Mouse (Mus musculus): ENCODE data around the gene Agtpbp1.

The Agtpbp1 gene

DNA sequence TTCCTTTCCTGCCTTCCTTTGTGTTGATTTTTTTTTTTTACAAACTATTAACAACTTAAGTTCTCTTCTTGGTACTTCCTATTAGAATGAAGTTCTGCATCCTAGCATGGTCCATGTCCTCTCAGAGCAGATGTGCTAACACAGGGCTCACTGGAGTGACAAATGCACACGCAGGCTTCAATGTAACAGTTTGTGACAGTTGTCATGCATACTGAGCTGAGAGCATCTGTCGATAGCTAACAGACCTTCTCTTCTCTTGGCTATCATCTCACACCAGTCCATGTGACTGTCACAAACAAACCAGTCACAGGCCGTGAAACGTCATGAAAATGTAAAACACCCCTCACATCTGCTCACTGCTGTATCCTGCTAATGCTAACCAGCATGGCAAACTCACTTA, 50.7 kb downstream of the Agtpbp1 start:
- no peak for DNase-seq (ENCODE audit: low spot score in 2 of 2)

DNA sequence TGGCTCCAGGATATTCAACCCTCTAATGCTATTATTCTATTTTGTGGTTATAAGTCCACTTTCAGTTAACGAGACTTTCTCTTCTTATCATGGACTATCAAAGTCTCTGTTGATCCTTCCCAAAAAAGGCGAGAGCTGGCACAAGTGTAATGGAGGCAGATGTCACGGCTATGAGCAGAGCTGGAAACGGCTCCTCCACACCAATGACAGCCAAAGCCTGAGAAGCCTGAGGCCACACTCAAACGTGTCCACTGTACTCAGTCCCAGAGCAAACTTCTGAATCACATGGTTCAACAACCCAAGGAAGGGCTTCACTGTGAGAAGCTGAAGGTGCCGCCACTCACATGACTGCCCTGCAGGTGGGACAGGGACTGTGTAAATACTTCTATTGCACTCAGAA, 51.7 kb downstream of the Agtpbp1 start:
- no peak for DNase-seq (ENCODE audit: low spot score in 2 of 2)

DNA sequence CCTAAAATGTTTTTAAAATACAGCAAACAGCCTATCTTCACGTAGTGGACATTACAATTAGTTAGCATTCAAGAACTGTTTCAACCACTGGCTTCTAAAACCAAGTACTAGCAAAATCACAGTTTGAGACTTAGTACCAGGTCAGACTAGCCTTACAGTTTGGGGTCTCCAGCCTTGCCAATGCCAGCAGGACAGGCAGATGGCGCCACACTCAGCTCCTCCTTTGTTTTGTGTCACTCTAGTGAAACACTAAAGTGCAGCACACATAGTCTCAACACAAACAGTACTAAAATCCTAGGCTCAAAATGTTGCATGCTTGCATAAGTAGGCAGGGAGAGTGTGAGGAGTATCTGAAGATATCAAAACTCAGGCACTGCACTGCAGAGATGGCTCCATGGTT, 53.8 kb downstream of the Agtpbp1 start:
- no peak for DNase-seq (ENCODE audit: low spot score in 2 of 2)

DNA sequence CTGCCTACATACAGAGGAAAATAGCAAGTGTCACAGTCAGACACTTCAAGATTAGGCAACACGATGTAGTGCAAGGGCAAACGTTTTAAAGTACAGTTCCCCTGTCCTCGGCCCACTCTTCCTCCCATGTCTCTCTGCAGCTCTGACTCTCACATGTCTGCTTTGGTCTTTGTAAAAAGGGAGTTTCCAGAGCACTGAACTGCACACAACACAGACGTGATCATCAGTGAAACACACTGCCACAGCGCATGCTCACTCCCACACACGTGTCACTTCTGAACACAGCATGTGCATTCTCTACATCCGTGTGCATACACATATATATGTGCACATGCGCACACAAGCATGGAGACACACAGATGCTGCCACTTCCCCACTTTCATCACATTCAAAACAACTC, 54.5 kb downstream of the Agtpbp1 start:
- DNase-seq (ENCODE audit: low spot score in 2 of 2): no peak

DNA sequence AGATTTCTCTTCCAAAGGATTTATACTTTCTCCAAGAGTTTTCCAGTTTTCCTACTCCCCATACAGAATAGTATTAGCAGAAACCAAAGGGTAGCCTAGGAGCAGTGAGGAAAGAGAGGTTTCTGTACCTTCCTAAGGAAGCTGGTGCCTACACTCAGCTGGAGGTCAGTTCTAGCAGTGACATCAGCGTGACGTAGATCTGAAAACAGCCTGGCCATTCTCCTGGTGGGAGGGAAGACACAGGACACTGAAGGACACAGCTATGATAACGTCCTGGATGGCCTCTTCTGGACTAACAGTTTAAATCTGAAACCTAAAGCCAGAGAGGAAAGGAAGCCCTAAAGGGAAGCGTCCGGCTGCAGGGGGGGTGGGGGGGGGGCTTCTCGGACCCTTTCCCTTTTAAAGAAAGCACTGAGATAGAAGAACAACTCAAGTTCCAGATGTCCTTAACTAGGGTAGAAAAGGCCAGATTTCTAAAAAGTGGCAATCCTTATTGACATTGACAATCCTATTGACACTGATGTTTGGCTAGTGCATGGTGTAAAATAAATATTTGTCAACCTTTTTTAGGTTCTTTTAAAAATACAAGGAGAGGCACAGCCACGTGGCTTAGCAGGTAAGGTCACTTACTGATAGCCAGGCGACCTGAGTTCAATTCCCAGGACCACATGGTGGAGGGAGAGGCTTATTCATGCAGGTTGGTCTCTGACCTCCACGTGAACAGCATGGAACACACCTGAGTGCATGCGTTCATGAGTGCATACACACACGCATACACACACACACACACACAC, 63.6 kb downstream of the Agtpbp1 start:
- DNase-seq (ENCODE audit: low spot score in 2 of 2): no peak

DNA sequence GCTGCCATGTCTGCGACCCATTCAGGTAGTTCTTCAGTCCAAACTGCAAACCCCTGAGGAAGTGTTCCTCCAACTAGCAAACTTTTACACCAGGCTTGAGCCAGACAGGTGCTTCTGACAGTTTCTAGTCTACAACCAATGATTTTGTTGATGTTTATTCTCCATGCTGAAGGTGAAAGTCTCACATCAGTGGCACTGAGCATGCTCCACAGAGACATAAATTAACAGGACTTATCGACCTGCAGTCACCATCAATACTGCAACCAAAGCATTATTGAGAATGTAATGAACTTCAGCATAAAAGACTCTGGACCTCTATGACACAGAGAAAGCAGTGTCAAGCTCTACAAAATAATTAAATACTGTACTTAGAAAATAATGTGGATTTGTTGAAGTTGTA, 64.2 kb downstream of the Agtpbp1 start:
- DNase-seq (ENCODE audit: low spot score in 2 of 2): no peak

DNA sequence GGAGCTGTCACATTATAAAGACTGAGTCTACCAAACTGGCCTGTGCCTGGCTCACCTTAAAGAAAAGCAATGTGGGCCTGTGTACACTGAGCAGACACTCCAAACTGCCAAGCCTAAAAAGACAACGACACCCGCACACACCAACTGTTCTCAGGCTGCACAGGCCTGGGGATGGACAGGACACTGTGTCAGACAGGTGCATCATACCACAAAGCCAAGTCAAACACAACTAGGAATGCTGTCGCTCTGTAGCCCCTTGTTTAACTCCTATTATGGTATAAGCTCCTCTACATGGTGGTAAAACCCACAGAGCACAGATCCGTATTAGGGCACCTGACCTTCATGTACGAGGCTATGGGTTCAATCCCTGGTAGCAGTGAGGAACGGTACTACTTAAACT, 65.5 kb downstream of the Agtpbp1 start:
- no peak for DNase-seq (ENCODE audit: low spot score in 2 of 2)

DNA sequence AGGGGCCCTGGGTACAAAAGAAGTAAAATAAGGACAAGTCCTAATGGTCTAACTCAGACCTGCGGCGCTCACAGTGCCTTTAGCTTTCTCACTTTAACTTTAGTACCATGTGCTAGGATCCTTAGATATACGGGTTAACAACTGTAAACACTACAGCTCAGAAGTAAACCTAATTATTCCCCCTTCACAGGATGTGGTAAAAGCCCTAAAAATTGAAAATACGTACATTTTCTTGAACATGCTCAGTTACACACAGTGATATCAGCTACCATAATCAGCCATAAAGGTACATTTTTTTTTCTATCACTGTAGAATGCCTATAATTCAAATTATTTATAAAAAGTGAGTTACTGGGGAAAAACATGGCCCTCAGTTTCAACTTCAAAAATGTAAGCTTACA, 67.0 kb downstream of the Agtpbp1 start:
- no peak for DNase-seq (ENCODE audit: low spot score in 2 of 2)

DNA sequence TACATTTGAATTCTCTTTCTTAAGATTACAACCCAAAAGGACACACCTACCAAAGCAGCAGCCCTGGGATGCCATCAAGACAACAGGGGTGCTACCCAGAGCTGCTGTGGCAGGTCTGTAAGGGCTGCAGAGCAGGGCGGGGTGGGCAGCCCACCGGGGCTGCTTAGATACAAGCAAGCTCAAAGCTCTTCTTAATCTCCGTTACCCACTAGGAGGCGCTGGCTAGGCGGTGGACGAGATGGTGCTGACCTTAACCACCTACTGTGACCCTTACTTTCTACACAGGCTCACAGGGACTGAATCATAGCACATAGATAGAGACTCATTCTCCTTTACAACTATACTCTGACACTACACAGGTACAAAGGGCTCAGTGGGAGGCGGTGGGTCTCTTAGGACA, 70.0 kb downstream of the Agtpbp1 start:
- DNase-seq (ENCODE audit: low spot score in 2 of 2): peak in 1 of 2 experiments; percentile 31

DNA sequence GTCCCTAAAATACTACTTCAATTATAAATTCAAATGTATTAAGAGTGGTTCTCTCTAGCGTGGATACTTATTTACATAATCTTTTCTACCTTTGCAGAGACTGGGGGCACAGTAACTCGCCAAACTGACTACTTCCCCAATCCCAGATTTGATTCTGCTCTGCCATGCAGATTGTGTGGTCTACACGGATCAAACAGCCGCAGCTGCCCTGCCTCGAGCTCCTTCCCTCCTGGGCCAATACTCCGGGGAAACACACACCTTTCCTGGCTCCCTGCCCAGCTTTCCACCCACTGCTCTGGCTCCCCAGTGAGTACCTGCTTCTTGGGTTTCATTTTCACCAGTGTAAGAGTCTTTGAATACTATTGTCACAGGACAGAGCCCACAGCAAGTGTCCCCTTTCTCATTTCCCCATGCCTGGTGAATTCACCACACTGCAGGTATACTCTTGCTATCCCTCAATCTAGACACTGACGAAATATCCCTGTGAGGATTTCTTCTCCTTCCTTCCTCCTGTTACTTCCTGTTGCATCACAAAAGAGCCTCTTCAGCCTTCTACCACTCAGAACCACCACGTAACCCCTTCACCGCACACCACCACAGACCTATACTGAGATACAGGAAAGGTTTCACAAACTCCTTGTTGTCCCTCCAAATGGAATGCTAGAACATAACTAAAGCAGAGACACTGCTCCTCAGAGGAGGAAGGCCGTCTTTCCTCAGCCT, 75.2 kb downstream of the Agtpbp1 start:
- no peak for DNase-seq (ENCODE audit: low spot score in 2 of 2)

DNA sequence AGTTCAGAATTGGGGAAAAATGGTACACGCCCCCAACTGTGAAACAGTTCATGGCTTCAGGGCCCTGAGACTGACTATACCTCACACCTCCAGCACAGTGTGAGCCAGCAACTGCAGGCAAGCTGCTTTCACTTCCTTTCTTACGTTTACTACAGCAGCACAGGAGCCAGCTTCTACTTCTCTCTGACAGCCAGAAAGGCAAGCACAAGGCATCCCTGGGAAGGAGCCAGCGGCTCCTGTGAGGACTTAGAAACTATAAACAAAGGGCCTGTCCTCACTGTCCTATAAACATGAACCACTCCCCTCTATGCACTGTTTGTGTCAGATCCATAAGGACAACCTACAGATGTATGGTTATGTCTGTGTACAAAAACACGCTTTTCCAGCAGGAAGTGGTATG, 76.4 kb downstream of the Agtpbp1 start:
- no peak for DNase-seq (ENCODE audit: low spot score in 2 of 2)

DNA sequence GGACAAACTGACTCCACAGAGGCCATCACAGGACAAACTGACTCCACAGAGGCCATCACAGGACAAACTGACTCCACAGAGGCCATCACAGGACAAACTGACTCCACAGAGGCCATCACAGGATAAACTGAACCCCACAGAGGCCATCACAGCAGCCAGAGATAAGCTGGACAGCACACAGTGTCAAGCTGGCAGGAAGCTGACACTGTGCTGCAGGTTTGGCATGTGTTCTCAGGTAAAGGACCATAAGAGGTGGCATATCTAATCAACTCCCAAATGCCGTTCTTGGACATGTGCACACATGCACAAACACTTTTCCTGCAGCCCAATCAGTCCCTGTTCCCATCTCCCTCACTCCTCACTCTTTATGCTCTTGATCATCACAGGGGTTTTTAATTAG, 78.6 kb downstream of the Agtpbp1 start:
- DNase-seq (ENCODE audit: low spot score in 2 of 2): peak; percentile 37 to 46

DNA sequence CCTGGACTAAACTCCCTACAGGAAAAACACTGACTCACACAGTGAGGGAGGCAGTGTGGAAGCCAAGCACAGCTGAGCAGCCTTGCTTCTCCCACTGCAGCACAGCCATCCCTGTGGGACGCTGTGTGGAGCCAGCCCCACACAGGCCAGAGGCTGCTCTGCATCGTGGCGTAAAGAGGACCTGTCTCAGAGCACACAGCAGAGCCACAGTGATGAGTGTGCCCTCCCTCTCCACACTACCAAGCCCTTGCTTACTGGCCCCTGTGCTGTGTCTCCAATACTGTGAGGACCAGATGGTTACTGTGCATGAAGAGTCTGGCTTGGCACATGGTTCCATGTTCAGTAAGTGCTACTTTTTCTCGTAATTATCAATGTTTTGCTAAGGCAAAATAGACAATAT, 79.2 kb downstream of the Agtpbp1 start:
- no peak for DNase-seq (ENCODE audit: low spot score in 2 of 2)

DNA sequence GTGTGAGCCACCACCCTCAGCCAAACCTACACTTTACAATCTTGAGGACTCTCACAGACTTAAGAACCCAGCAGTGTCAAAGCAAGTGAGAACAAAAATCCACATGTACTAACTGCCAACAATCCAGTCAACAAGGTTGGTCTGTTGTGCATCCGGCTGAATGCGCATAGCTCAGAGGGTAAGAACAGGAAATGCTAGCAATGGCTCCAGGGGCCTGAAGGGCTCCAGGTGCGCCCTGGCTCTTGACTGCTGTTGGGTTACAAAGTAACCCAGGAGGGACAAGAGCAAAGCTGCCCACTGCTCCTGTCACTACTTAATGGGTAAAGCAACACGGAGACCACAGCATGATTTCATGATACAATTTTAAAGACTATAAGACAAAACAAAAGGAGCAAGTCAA, 81.4 kb downstream of the Agtpbp1 start:
- DNase-seq (ENCODE audit: low spot score in 2 of 2): no peak

DNA sequence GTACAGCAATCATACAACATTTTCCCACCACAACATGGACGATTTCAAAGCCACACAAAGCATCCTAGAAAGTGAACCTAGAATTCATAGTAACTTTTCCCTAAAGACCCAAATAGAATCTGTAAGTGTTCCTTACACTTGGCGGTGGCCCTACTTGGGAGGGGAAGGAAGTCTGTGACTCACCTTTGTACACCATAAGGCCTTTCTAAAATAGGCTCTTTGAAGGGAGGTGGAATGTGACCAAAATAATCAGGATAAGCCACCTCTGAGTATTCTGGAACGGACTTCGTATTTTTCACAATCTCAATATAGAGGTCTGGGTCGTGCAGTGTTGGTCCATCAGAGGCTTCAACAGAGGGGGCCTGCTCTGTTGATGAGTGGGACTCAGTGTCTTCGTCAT, 85.2 kb downstream of the Agtpbp1 start:
- DNase-seq (ENCODE audit: low spot score in 2 of 2): peak; percentile 21 to 32

DNA sequence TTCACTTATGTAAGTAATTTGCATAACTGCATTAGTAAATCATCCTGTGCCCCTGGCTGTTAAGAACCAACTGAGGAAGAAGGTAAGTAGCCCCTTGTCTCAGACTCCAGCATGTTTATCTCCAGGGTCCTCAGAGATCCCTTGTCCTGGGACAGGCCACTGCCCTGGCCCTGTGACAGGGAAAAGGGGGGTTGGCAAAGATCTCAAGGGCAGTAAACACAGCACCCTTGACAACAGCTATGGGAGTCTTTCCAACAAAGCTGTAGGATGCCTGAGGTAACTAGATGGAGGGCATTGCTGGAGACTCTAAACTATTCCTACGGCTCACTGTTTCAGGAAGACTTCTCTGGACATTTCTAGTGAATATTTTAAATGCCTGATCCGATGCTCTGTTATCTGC, 85.7 kb downstream of the Agtpbp1 start:
- DNase-seq (ENCODE audit: low spot score in 2 of 2): peak; percentile 54 to 70

DNA sequence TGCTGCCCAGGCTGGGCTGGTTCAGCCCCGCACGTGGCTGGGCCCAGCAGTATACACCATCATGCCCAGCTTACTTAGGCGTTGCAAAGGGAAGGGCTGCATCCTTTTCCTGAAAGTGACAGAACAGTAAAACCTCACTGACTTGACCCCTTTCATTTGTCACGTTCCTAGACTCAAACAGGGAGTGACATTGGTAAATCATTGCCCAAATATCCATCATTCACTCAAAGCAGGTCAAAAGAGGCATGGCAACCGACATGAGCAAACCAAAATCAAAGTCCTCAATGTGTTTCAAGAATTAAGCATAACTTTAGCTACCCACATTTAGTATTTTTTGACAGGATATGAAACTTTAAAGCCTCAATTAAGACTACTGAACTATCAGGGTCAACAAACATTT, 86.8 kb downstream of the Agtpbp1 start:
- DNase-seq (ENCODE audit: low spot score in 2 of 2): no peak

DNA sequence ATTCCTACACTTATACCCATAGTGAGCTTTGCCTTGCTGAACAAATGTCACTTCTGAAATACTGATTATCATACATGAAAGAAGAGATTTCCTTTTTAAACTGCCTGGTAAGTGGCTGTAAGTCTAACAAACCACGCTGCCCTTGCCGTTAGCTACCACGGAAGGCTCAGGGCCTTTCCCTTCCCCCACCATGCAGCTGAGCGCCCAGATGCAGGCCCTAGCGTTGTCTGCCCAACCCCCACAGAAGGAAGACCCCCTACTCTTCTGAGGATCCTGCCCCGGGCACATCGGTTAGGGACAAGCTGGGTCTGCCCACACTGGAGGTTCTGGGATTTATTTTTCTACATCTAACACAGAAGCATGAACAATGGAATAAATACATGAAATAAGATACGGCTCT, 89.2 kb downstream of the Agtpbp1 start:
- DNase-seq (ENCODE audit: low spot score in 2 of 2): no peak

DNA sequence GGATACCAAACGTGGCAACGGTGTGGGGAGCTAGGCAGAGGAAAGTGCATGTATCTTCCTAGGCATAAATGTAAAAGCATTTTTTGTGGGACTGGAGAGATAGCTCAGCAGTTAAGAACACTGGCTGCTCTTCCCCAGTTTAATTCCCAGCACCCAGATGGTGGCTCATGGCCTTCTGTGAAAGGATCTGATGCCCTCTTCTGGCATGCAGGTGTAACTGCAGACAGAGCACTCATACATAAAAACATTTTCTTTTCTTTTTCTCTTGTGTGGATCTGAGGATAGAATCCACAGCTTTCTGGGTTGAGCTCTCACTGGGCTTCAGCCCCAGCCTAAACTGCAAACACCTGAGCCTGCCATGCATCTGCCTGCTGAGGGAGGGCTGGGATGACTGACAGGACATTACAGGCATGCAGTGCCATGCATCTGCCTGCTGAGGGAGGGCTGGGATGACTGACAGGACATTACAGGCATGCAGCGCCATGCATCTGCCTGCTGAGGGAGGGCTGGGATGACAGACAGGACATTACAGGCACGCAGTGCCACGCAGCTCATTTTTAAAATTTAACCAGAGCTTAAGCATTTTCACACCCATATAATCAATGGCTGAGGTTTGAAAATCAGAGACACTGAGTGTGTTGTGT, 90.3 kb downstream of the Agtpbp1 start:
- no peak for DNase-seq (ENCODE audit: low spot score in 2 of 2)

DNA sequence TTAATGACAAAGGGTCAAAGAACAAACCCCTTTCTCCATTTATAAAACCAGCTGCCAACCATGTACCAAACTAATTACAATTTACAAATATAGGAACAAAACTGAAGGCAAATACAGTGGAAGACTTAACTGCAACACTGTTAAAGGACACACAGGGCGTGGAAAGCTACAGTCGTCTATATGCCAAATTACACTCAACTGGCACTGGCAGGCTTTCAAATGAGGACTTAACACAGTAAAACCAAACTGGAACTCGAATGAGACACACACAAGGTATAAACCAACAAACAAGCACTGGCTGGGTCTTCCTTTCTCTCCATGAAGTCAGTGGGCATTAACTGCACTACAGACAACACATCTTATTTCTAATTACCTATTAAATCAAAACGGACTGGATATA, 94.3 kb downstream of the Agtpbp1 start:
- no peak for DNase-seq (ENCODE audit: low spot score in 2 of 2)

DNA sequence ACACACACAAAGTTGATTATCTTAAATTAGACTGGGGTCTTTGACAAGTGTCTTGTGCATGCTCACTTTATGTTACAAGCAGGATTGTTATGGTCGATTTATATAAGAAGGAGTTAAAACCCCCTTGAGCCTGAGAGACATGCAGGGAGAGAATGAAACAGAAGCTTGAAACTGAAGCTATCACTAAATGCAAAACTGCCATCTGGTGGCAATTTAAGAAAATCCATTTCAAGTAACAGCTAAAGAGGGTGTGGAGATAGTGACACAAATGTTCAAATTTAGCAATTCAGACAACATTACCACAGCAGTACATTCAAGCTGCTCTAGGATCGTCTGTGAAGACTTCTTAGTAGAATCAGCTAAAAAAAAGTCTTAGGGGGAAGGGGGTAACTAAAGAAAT, 95.9 kb downstream of the Agtpbp1 start:
- no peak for DNase-seq (ENCODE audit: low spot score in 2 of 2)

DNA sequence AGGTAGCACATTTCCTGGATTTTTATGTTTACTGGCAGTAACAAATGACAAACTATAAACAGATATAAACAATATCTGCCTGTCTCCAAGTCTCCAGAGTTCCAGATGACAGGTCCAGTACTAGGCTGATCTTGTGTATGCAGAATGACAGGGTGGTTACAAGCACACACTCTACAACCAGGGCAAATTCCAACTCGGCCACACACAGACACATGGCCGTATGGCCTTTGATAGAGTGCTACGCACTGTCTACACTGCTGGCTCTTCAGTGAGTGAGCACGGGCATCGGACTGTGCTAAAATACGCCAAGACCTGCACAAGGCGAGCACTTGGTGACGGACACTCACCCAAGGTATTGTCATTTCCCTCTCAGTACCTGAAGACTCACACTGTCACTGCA, 97.7 kb downstream of the Agtpbp1 start:
- DNase-seq (ENCODE audit: low spot score in 2 of 2): no peak

DNA sequence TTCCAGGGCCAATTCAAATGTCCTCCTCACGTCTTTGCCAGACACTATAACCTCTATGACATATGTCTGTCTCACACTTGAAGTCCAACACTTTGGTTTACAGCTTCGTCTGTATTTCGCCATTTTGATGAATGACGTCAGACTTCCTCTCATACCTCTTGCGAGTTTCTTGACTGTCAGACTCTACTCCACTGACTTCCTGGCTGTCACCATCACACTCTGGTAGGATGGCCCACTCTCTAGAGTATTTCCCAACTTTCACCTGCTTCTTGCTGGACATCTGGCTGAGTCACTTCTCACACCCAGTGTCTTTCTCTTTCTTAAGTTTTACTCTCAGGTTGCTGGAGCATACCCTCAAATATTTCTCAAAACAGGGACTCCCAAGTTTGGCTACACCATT, 98.8 kb downstream of the Agtpbp1 start:
- no peak for DNase-seq (ENCODE audit: low spot score in 2 of 2)
